Mouse (Mus musculus) MEL (cell line): Measurements from ENCODE around the gene Hic1. TPM values are rescaled to one million over a fixed set of nuclear protein-coding genes. Genes with fewer than 3 reads are reported as not detected.

Source experiments
- DNase-seq: peaks from one replicate; pipeline ENCODE4 v3.0.0; 2011; ENCODE audit warnings: low read depth, low spot score
- H3K27ac ChIP-seq: 2 replicates; pipeline ENCODE4 v1.5.1; 2012; ENCODE audit warnings: low read depth, mild to moderate bottlenecking, control low read depth, low read length, moderate library complexity; ENCODE audit not compliant: control insufficient read depth
- H3K27me3 ChIP-seq, 2 experiments: fragments of 150-350 bp in 1 of 2; sonication (generic) in 1 of 2; 2 replicates each; pipeline ENCODE4 v1.6.1; 2012; ENCODE audit warnings: low read length in 2 of 2, mild to moderate bottlenecking in 2 of 2, improper control_type of control experiment in 1 of 2, moderate library complexity in 1 of 2; ENCODE audit not compliant: insufficient read depth in 2 of 2, control insufficient read depth in 1 of 2
- H3K36me3 ChIP-seq, 2 experiments: 2 replicates each; pipeline ENCODE4 v1.6.1; 2012 to 2014; ENCODE audit warnings: low read length in 2 of 2, improper control_type of control experiment in 1 of 2, inconsistent platforms in 1 of 2, mild to moderate bottlenecking in 1 of 2; ENCODE audit not compliant: insufficient read depth in 2 of 2, control insufficient read depth in 1 of 2
- H3K4me1 ChIP-seq, 2 experiments: fragments of 150-350 bp in 1 of 2; sonication (generic) in 1 of 2; 2 replicates each; pipeline ENCODE4 v1.6.1; 2012; ENCODE audit warnings: low read length in 2 of 2, improper control_type of control experiment in 1 of 2, mild to moderate bottlenecking in 1 of 2; ENCODE audit not compliant: insufficient read depth in 2 of 2, control insufficient read depth in 1 of 2
- H3K4me3 ChIP-seq, 2 experiments: fragments of 150-350 bp in 1 of 2; sonication (generic) in 1 of 2; 2 replicates each; pipeline ENCODE4 v1.5.1; 2012; ENCODE audit warnings: low read depth in 2 of 2, low read length in 2 of 2, mild to moderate bottlenecking in 2 of 2, moderate library complexity in 2 of 2, control low read depth in 1 of 2, improper control_type of control experiment in 1 of 2; ENCODE audit not compliant: control insufficient read depth in 1 of 2, insufficient read depth in 1 of 2
- H3K79me2 ChIP-seq: 2 replicates; pipeline ENCODE4 v1.6.1; 2012; ENCODE audit warnings: mild to moderate bottlenecking, low read length, moderate library complexity; ENCODE audit not compliant: control insufficient read depth, poor library complexity, insufficient read depth
- H3K9ac ChIP-seq: 2 replicates; pipeline ENCODE4 v1.6.1; 2012; ENCODE audit warnings: low read depth, mild to moderate bottlenecking, control low read depth, low read length, moderate library complexity; ENCODE audit not compliant: control insufficient read depth, poor library complexity, severe bottlenecking
- H3K9me3 ChIP-seq: fragments of 150-350 bp; sonication (generic); replicated peaks from 2 replicates; pipeline ENCODE4 v1.6.1; 2012; ENCODE audit warnings: mild to moderate bottlenecking, low read length, improper control_type of control experiment, moderate library complexity; ENCODE audit not compliant: insufficient read depth
- BHLHE40 ChIP-seq: IDR thresholded peaks from 2 replicates; pipeline ENCODE4 v1.6.1; 2012; ENCODE audit warnings: low read depth, mild to moderate bottlenecking, inconsistent platforms, low read length, improper control_type of control experiment, borderline replicate concordance
- CHD1 ChIP-seq: IDR thresholded peaks from 2 replicates; pipeline ENCODE4 v1.6.1; 2012; ENCODE audit warnings: low read depth, mild to moderate bottlenecking, inconsistent platforms, low read length, improper control_type of control experiment
- CHD2 ChIP-seq: IDR thresholded peaks from 2 replicates; pipeline ENCODE4 v1.6.1; 2011; ENCODE audit warnings: low read length, improper control_type of control experiment
- CTCF ChIP-seq, 3 experiments: IDR thresholded peaks in 2 of 3; conservative IDR thresholded peaks in 1 of 3; 2 replicates each; pipeline ENCODE4 v1.5.1; 2011 to 2012; ENCODE audit warnings: low read length in 3 of 3, low read depth in 2 of 3, mild to moderate bottlenecking in 2 of 3, improper control_type of control experiment in 1 of 3, inconsistent platforms in 1 of 3, mixed read lengths in 1 of 3, moderate library complexity in 1 of 3; ENCODE audit not compliant: control insufficient read depth in 1 of 3, insufficient read depth in 1 of 3, poor library complexity in 1 of 3, severe bottlenecking in 1 of 3
- ELF1 ChIP-seq: IDR thresholded peaks from 2 replicates; pipeline ENCODE4 v1.6.1; 2014; ENCODE audit warnings: low read depth, mild to moderate bottlenecking, inconsistent platforms, low read length, improper control_type of control experiment, moderate library complexity
- EP300 ChIP-seq, 2 experiments: IDR thresholded peaks; 2 replicates each; pipeline ENCODE4 v1.6.1; 2011; ENCODE audit warnings: improper control_type of control experiment in 2 of 2, low read length in 2 of 2, low read depth in 1 of 2, mild to moderate bottlenecking in 1 of 2
- ETS1 ChIP-seq: IDR thresholded peaks from 2 replicates; pipeline ENCODE4 v1.6.1; 2012; ENCODE audit warnings: low read depth, mild to moderate bottlenecking, inconsistent platforms, low read length, improper control_type of control experiment, moderate library complexity
- GATA1 ChIP-seq: IDR thresholded peaks from 2 replicates; pipeline ENCODE4 v1.6.1; 2011; ENCODE audit warnings: low read depth, low read length, improper control_type of control experiment
- HCFC1 ChIP-seq: IDR thresholded peaks from 2 replicates; pipeline ENCODE4 v1.6.1; 2012; ENCODE audit warnings: low read depth, mild to moderate bottlenecking, inconsistent platforms, low read length, improper control_type of control experiment, moderate library complexity
- MAZ ChIP-seq: IDR thresholded peaks from 2 replicates; pipeline ENCODE4 v1.6.1; 2012; ENCODE audit warnings: low read depth, mild to moderate bottlenecking, inconsistent platforms, low read length, improper control_type of control experiment
- MEF2A ChIP-seq: IDR thresholded peaks from 2 replicates; pipeline ENCODE4 v1.6.1; 2014; ENCODE audit warnings: low read depth, mild to moderate bottlenecking, inconsistent platforms, low read length, improper control_type of control experiment; ENCODE audit not compliant: poor library complexity, insufficient replicate concordance, severe bottlenecking; ENCODE audit errors: extremely low read depth
- MXI1 ChIP-seq: IDR thresholded peaks from 2 replicates; pipeline ENCODE4 v1.6.1; 2011; ENCODE audit warnings: mild to moderate bottlenecking, low read depth, low read length, improper control_type of control experiment
- MYB ChIP-seq: IDR thresholded peaks from 2 replicates; pipeline ENCODE4 v1.6.1; 2011; ENCODE audit warnings: mild to moderate bottlenecking, low read depth, low read length, improper control_type of control experiment
- MYC ChIP-seq: IDR thresholded peaks from 2 replicates; pipeline ENCODE4 v1.6.1; 2011; ENCODE audit warnings: low read depth, mild to moderate bottlenecking, low read length, improper control_type of control experiment, moderate library complexity
- NELFE ChIP-seq: IDR thresholded peaks from 2 replicates; pipeline ENCODE4 v1.6.1; 2011; ENCODE audit warnings: low read depth, low read length, improper control_type of control experiment
- NRF1 ChIP-seq: IDR thresholded peaks from 2 replicates; pipeline ENCODE4 v1.6.1; 2014; ENCODE audit warnings: low read depth, mild to moderate bottlenecking, inconsistent platforms, low read length, improper control_type of control experiment, moderate library complexity; ENCODE audit not compliant: poor library complexity, insufficient read depth, severe bottlenecking
- POLR2A ChIP-seq, 2 experiments: IDR thresholded peaks; 2 replicates each; pipeline ENCODE4 v1.6.1; 2011 to 2012; ENCODE audit warnings: low read length in 2 of 2, mild to moderate bottlenecking in 2 of 2, control low read depth in 1 of 2, improper control_type of control experiment in 1 of 2, low read depth in 1 of 2, moderate library complexity in 1 of 2; ENCODE audit not compliant: control insufficient read depth in 1 of 2, insufficient read depth in 1 of 2, poor library complexity in 1 of 2
- POLR2AphosphoS2 ChIP-seq: IDR thresholded peaks from 2 replicates; pipeline ENCODE4 v1.6.1; 2011; ENCODE audit warnings: low read length, improper control_type of control experiment
- POLR2AphosphoS5 ChIP-seq: IDR thresholded peaks from 2 replicates; pipeline ENCODE4 v1.6.1; 2012; ENCODE audit warnings: low read depth, borderline replicate concordance, mild to moderate bottlenecking, inconsistent platforms, low read length, moderate library complexity, mixed read lengths
- RAD21 ChIP-seq: IDR thresholded peaks from 2 replicates; pipeline ENCODE4 v1.6.1; 2011; ENCODE audit warnings: mild to moderate bottlenecking, low read depth, low read length, improper control_type of control experiment
- RCOR1 ChIP-seq: IDR thresholded peaks from 2 replicates; pipeline ENCODE4 v1.6.1; 2012; ENCODE audit warnings: low read depth, mild to moderate bottlenecking, inconsistent platforms, low read length, improper control_type of control experiment
- SIN3A ChIP-seq: IDR thresholded peaks from 2 replicates; pipeline ENCODE4 v1.6.1; 2012; ENCODE audit warnings: low read length, improper control_type of control experiment, inconsistent platforms
- TAL1 ChIP-seq: IDR thresholded peaks from 2 replicates; pipeline ENCODE4 v1.6.1; 2012; ENCODE audit warnings: mild to moderate bottlenecking, inconsistent platforms, low read length, moderate library complexity, mixed read lengths
- TCF12 ChIP-seq: IDR thresholded peaks from 2 replicates; pipeline ENCODE4 v1.6.1; 2014; ENCODE audit warnings: low read depth, mild to moderate bottlenecking, inconsistent platforms, low read length, improper control_type of control experiment, moderate library complexity
- USF1 ChIP-seq: IDR thresholded peaks from 2 replicates; pipeline ENCODE4 v1.6.1; 2014; ENCODE audit warnings: low read depth, mild to moderate bottlenecking, inconsistent platforms, low read length, improper control_type of control experiment, moderate library complexity
- USF2 ChIP-seq, 2 experiments: IDR thresholded peaks; 2 replicates each; pipeline ENCODE4 v1.6.1; 2011 to 2012; ENCODE audit warnings: improper control_type of control experiment in 2 of 2, low read length in 2 of 2, borderline replicate concordance in 1 of 2, inconsistent platforms in 1 of 2, low read depth in 1 of 2, mild to moderate bottlenecking in 1 of 2; ENCODE audit not compliant: insufficient read depth in 1 of 2
- ZC3H11A ChIP-seq: IDR thresholded peaks from 2 replicates; pipeline ENCODE4 v1.6.1; 2012; ENCODE audit warnings: low read depth, mild to moderate bottlenecking, inconsistent platforms, low read length, improper control_type of control experiment
- ZMIZ1 ChIP-seq: IDR thresholded peaks from 2 replicates; pipeline ENCODE4 v1.6.1; 2012; ENCODE audit warnings: low read depth, mild to moderate bottlenecking, inconsistent platforms, low read length, improper control_type of control experiment, moderate library complexity
- ZNF384 ChIP-seq: IDR thresholded peaks from 2 replicates; pipeline ENCODE4 v1.6.1; 2012; ENCODE audit warnings: low read depth, mild to moderate bottlenecking, inconsistent platforms, low read length, improper control_type of control experiment
- polyA plus RNA-seq, 2 experiments: library from polyadenylated mRNA; stranded (reverse) in 1 of 2; unstranded in 1 of 2; fragments of >175 nt in 1 of 2; fragments of >200 nt in 1 of 2; gene quantifications; 2 replicates each; pipeline versions ENCODE4 v1.2.1 to v1.2.4; 2012; ENCODE audit warnings: low replicate concordance in 2 of 2, low read depth in 1 of 2; ENCODE audit not compliant: insufficient read length in 2 of 2, insufficient read depth in 1 of 2, missing spikeins in 1 of 2
- total RNA-seq: library from RNA; depleted of rRNA; stranded (reverse); fragments of 300-350 nt; gene quantifications from 2 replicates; pipeline ENCODE4 v1.2.3, GENCODE M21; 2012

The Hic1 gene
- total and polyA plus RNA-seq, 3 experiments: 18.2 to 18.8 TPM; not detected in 1

DNA sequence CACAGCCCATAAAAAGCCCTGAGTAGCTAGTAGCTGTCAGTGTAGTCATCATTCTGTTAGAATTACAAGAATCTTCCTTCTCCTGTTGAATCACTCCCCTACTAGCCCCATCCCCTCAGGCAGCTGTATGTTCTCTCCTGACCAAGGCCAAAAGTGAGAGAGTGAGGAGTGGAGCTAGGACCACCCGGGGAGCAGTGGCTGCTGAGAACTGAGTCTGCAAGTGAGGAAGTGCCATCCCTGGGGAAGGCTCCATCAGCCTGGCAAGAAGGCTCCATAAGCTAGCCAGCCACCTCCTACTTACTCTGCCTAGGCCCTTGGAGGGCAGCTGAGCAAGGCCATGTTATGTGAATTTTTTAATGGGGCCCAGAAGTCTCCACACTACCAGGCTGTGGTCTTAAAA lies 27.4 kb downstream of the Hic1 start:
- H3K27ac ChIP-seq: no peak overlapping the region
- no peaks in the 10 kb centered on the region for H3K27me3 ChIP-seq
- peaks cover 4 to 7% of the 10 kb centered on the region in 2 experiments; a peak in 3 of 4 replicates for H3K4me1 ChIP-seq
- no peaks in the 10 kb centered on the region for H3K9me3 ChIP-seq
- DNase-seq: no peak
- H3K9ac ChIP-seq: no peak overlapping the region
- no peak overlapping the region for H3K4me3 ChIP-seq
- H3K36me3 ChIP-seq: peaks cover 0 to 11% of the 10 kb centered on the region in 2 experiments; a peak in 2 of 4 replicates
- H3K79me2 ChIP-seq: no peaks in the 10 kb centered on the region
- no peak for TF ChIP-seq MAZ
- no peak for TF ChIP-seq USF1
- TF ChIP-seq EP300 (IDR thresholded peaks at IDR 0.05; ENCODE audit: low read depth in 1 of 2, low read length in 2 of 2): no peak
- TF ChIP-seq RCOR1: no peak
- TF ChIP-seq USF2 (IDR thresholded peaks at IDR 0.05; ENCODE audit: borderline replicate concordance in 1 of 2, insufficient read depth in 1 of 2, low read depth in 1 of 2, low read length in 2 of 2): no peak
- no peak for TF ChIP-seq ZMIZ1
- TF ChIP-seq NRF1: no peak
- no peak for TF ChIP-seq MYC
- TF ChIP-seq CTCF (IDR thresholded peaks at IDR 0.05 in 2 of 3, conservative IDR thresholded peaks at IDR 0.05 in 1 of 3; ENCODE audit: control insufficient read depth in 1 of 3, insufficient read depth in 1 of 3, low read depth in 2 of 3, low read length in 3 of 3, poor library complexity in 1 of 3, severe bottlenecking in 1 of 3): no peak
- TF ChIP-seq BHLHE40: no peak
- TF ChIP-seq CHD1: no peak
- TF ChIP-seq NELFE: no peak
- no peak for TF ChIP-seq MEF2A
- no peak for TF ChIP-seq TCF12
- no peak for TF ChIP-seq TAL1
- no peak for TF ChIP-seq GATA1
- TF ChIP-seq CHD2: no peak
- TF ChIP-seq ZC3H11A: no peak

DNA sequence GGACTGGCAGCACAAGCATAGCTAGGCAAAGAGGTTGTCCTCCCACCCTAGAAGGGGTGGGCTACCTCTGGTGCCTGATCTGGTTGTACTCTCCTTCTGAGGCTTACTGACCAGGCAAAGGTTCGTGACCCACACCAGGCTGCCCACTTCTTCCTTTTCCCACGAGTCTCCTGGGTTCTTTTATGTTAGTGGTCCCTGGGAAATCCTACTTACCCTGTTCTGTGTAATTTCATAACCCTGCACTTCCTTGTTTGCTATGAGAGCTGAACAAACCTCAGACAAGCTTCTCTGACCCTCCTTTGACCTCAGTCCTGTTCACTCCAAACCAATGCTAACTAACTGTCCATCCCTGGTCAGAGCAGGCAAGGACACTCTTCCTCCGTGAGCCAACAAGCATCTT lies 28.3 kb downstream of the Hic1 start:
- TF ChIP-seq MAZ (no peak), HCFC1 (no peak), ELF1 (no peak), CTCF (IDR thresholded peaks at IDR 0.05 in 2 of 3, conservative IDR thresholded peaks at IDR 0.05 in 1 of 3; ENCODE audit: control insufficient read depth in 1 of 3, insufficient read depth in 1 of 3, low read depth in 2 of 3, low read length in 3 of 3, poor library complexity in 1 of 3, severe bottlenecking in 1 of 3) (no peak), POLR2A (IDR thresholded peaks at IDR 0.05; ENCODE audit: control insufficient read depth in 1 of 2, insufficient read depth in 1 of 2, low read depth in 1 of 2, low read length in 2 of 2, poor library complexity in 1 of 2) (no peak), USF2 (IDR thresholded peaks at IDR 0.05; ENCODE audit: borderline replicate concordance in 1 of 2, insufficient read depth in 1 of 2, low read depth in 1 of 2, low read length in 2 of 2) (no peak), MYC (no peak), ZC3H11A (no peak), TCF12 (no peak), MXI1 (no peak), RAD21 (no peak), CHD2 (no peak), ZNF384 (no peak), MYB (no peak), POLR2AphosphoS2 (no peak), ETS1 (no peak), SIN3A (no peak), POLR2AphosphoS5 (no peak), RCOR1 (no peak), NRF1 (no peak)
- Histone ChIP-seq H3K36me3 (peaks cover 2 to 11% of the 10 kb centered on the region in 2 experiments; a peak in 2 of 4 replicates), H3K9ac (no peak overlapping the region), H3K4me1 (peaks cover 9 to 11% of the 10 kb centered on the region in 2 experiments; a peak in 3 of 4 replicates), H3K27me3 (no peaks in the 10 kb centered on the region), H3K27ac (no peak overlapping the region), H3K9me3 (no peaks in the 10 kb centered on the region), H3K79me2 (no peaks in the 10 kb centered on the region), H3K4me3 (no peak overlapping the region)
- no peak for DNase-seq
